Mouse (Mus musculus) embryonic facial prominence, embryonic 13.5 days (tissue): ENCODE data around the gene Gm49391. TPM values are rescaled to one million over a fixed set of nuclear protein-coding genes. Genes with fewer than 3 reads are reported as not detected.
"Not testable (repeated sequence)": the region's sequence is repeated elsewhere in the genome, so short reads cannot be mapped to it uniquely, and the experiment has no call there.

Experiments
- ATAC-seq: fragments of 200-750 bp; cut with Nextera tagmentation; 2 replicates; pipeline ENCODE4 v1.8.0; 2017; ENCODE audit warnings: low read depth; ENCODE audit not compliant: insufficient number of reproducible peaks, insufficient read depth, low FRiP score, low TSS enrichment
- H3K27ac ChIP-seq: fragments of 300-500 bp; sonication (generic); 2 replicates; pipeline ENCODE4 v1.5.1; 2015; ENCODE audit warnings: moderate library complexity, mild to moderate bottlenecking, inconsistent platforms
- H3K27me3 ChIP-seq: fragments of 300-500 bp; sonication (generic); 2 replicates; pipeline ENCODE4 v1.6.1; 2015; ENCODE audit warnings: mild to moderate bottlenecking, inconsistent platforms
- H3K36me3 ChIP-seq: fragments of 300-500 bp; sonication (generic); 2 replicates; pipeline ENCODE4 v1.6.1; 2015; ENCODE audit warnings: mild to moderate bottlenecking, inconsistent platforms
- H3K4me1 ChIP-seq: fragments of 300-500 bp; sonication (generic); 2 replicates; pipeline ENCODE4 v1.6.1; 2015; ENCODE audit warnings: inconsistent platforms
- H3K4me2 ChIP-seq: fragments of 300-500 bp; sonication (generic); 2 replicates; pipeline ENCODE4 v1.6.1; 2015; ENCODE audit warnings: moderate library complexity, mild to moderate bottlenecking, inconsistent platforms
- H3K4me3 ChIP-seq: fragments of 300-500 bp; sonication (generic); 2 replicates; pipeline ENCODE4 v1.5.1; 2015; ENCODE audit warnings: mild to moderate bottlenecking, inconsistent platforms
- H3K9ac ChIP-seq: fragments of 300-500 bp; sonication (generic); 2 replicates; pipeline ENCODE4 v1.6.1; 2015; ENCODE audit warnings: mild to moderate bottlenecking, inconsistent platforms
- H3K9me3 ChIP-seq: fragments of 300-500 bp; sonication (generic); 2 replicates; pipeline ENCODE4 v1.6.1; 2016; ENCODE audit warnings: inconsistent platforms
- WGBS: fragments of 180-500 bp; shearing (Covaris S2); methylation state at CpG from one replicate; pipeline ENCODE4 v1.1.7; 2015; ENCODE audit warnings: mixed read lengths; 5-methylcytosine and 5-hydroxymethylcytosine counted together
- polyA plus RNA-seq: library from polyadenylated mRNA; unstranded; fragments of >200 nt; fragmentation: Nextera tagmentation; extraction: Ambion mirVana; gene quantifications from 2 replicates; pipeline ENCODE4 v1.2.1, GENCODE M21; 2015

The Gm49391 gene
- polyA plus RNA-seq = 1.3 and 2.8 TPM in 2 replicates

- no peaks in the 10 kb centered on the region for H3K9me3 ChIP-seq
- H3K27ac ChIP-seq = no peak within 1 kb of the TSS
- H3K4me2 ChIP-seq = no peak within 1 kb of the TSS
- no peak for ATAC-seq
- 65% methylated on average over 5 of the region's 5 CpGs for WGBS
- H3K36me3 ChIP-seq = no peaks in the 10 kb centered on the region
- H3K4me3 ChIP-seq = no peak within 1 kb of the TSS
- no peaks in the 10 kb centered on the region for H3K4me1 ChIP-seq
- H3K9ac ChIP-seq = no peak within 1 kb of the TSS
- no peaks in the 10 kb centered on the region for H3K27me3 ChIP-seq
These were observed at the start of gene Gm49391, which contains the start of gene Ctla2a for GRCm38 (mm10) chr13:60936500-60936901. TSS of gene Gm49391 (minus strand) at chr13:60936571. TSS of gene Ctla2a (minus strand) at chr13:60936625.

GRCm38 (mm10) chr13:60972319-60972718 is 35.9 kb upstream of the Gm49391 start:
- not testable (repeated sequence) for H3K9me3 ChIP-seq, H3K27me3 ChIP-seq, ATAC-seq

GRCm38 (mm10) chr13:60963985-60964384 is 27.6 kb upstream of the Gm49391 start:
- not testable (repeated sequence) for H3K27me3 ChIP-seq, ATAC-seq, H3K9me3 ChIP-seq, H3K9ac ChIP-seq, H3K36me3 ChIP-seq, H3K27ac ChIP-seq, H3K4me2 ChIP-seq, H3K4me3 ChIP-seq, H3K4me1 ChIP-seq
- WGBS = 35% methylated on average over 5 of the region's 5 CpGs

More at GRCm38 (mm10) chr13:60972319-60972718, 35.9 kb upstream of the Gm49391 start:
- not testable (repeated sequence) for H3K4me1 ChIP-seq, H3K9ac ChIP-seq, H3K27ac ChIP-seq, H3K4me2 ChIP-seq, H3K36me3 ChIP-seq, H3K4me3 ChIP-seq
- 70% methylated on average over 4 of the region's 4 CpGs for WGBS

GRCm38 (mm10) chr13:60961706-60962105 is 25.3 kb upstream of the Gm49391 start:
- H3K36me3 ChIP-seq = no peaks in the 10 kb centered on the region
- 64% methylated on average over 5 of the region's 5 CpGs for WGBS
- H3K4me3 ChIP-seq = no peak overlapping the region
- H3K4me1 ChIP-seq = no peaks in the 10 kb centered on the region
- peaks cover 8% of the 10 kb centered on the region for H3K9me3 ChIP-seq
- no peak overlapping the region for H3K27ac ChIP-seq
- H3K4me2 ChIP-seq = no peak overlapping the region
- no peak for ATAC-seq
- no peak overlapping the region for H3K9ac ChIP-seq
- no peaks in the 10 kb centered on the region for H3K27me3 ChIP-seq

- ATAC-seq, H3K36me3 ChIP-seq, H3K9me3 ChIP-seq, H3K4me1 ChIP-seq, H3K9ac ChIP-seq, H3K27ac ChIP-seq, H3K4me2 ChIP-seq, H3K4me3 ChIP-seq, H3K27me3 ChIP-seq: not testable (repeated sequence)
- WGBS = 77% methylated on average over 3 of the region's 3 CpGs
These were observed 5.5 kb upstream of the Gm49391 start, which contains the start of gene Tpbpa for GRCm38 (mm10) chr13:60941884-60942283. TSS of gene Tpbpa (minus strand) at chr13:60941984.

- not testable (repeated sequence) for H3K27me3 ChIP-seq, H3K9me3 ChIP-seq, H3K4me1 ChIP-seq, H3K36me3 ChIP-seq, H3K4me2 ChIP-seq, H3K4me3 ChIP-seq, ATAC-seq, H3K9ac ChIP-seq, H3K27ac ChIP-seq
- WGBS = 65% methylated on average over 2 of the region's 2 CpGs
These were observed 881 bp downstream of the Gm49391 start, which contains the start of gene Gm49393 for GRCm38 (mm10) chr13:60935490-60935889. TSS of gene Gm49393 (minus strand) at chr13:60935590.

- H3K9ac ChIP-seq, H3K9me3 ChIP-seq, H3K4me1 ChIP-seq, ATAC-seq, H3K27me3 ChIP-seq, H3K4me2 ChIP-seq, H3K4me3 ChIP-seq, H3K36me3 ChIP-seq, H3K27ac ChIP-seq: not testable (repeated sequence)
- 78% methylated on average over 2 of the region's 2 CpGs for WGBS
These were observed 31.6 kb downstream of the Gm49391 start, which contains the start of gene Tpbpb for GRCm38 (mm10) chr13:60904780-60905179. TSS of gene Tpbpb (minus strand) at chr13:60904880.

GRCm38 (mm10) chr13:60897328-60897727 is 39.0 kb downstream of the Gm49391 start, which contains the start of gene Ctla2b:
TSS of gene Ctla2b (minus strand) at chr13:60897447.
- no peaks in the 10 kb centered on the region for H3K36me3 ChIP-seq
- H3K4me2 ChIP-seq = no peak within 1 kb of the TSS
- 69% methylated on average over 3 of the region's 3 CpGs for WGBS
- H3K9ac ChIP-seq = no peak within 1 kb of the TSS
- H3K4me1 ChIP-seq = no peaks in the 10 kb centered on the region
- no peak within 1 kb of the TSS for H3K27ac ChIP-seq
- H3K9me3 ChIP-seq = no peaks in the 10 kb centered on the region
- H3K4me3 ChIP-seq = no peak within 1 kb of the TSS
- ATAC-seq = no peak
- H3K27me3 ChIP-seq = no peaks in the 10 kb centered on the region

GRCm38 (mm10) chr13:60896794-60897193 is 39.6 kb downstream of the Gm49391 start, which contains the start of gene Gm49392:
TSS of gene Gm49392 (minus strand) at chr13:60896894.
- H3K4me1 ChIP-seq, H3K36me3 ChIP-seq, H3K9me3 ChIP-seq, H3K9ac ChIP-seq, ATAC-seq, H3K4me3 ChIP-seq, H3K27me3 ChIP-seq, H3K27ac ChIP-seq, H3K4me2 ChIP-seq: not testable (repeated sequence)
- 84% methylated on average over 8 of the region's 8 CpGs for WGBS

GRCm38 (mm10) chr13:60895406-60896160 is 40.8 kb downstream of the Gm49391 start:
- Histone ChIP-seq H3K27me3 (no peaks in the 10 kb centered on the region), H3K9me3 (no peaks in the 10 kb centered on the region), H3K9ac (no peak overlapping the region), H3K4me3 (no peak overlapping the region), H3K4me1 (no peaks in the 10 kb centered on the region), H3K4me2 (no peak overlapping the region), H3K36me3 (no peaks in the 10 kb centered on the region), H3K27ac (no peak overlapping the region)
- ATAC-seq = no peak

GRCm38 (mm10) chr13:60892301-60892700 is 44.1 kb downstream of the Gm49391 start:
- Histone ChIP-seq H3K4me3 (no peak overlapping the region), H3K27me3 (no peaks in the 10 kb centered on the region), H3K27ac (no peak overlapping the region), H3K9ac (no peak overlapping the region), H3K36me3 (no peaks in the 10 kb centered on the region), H3K9me3 (no peaks in the 10 kb centered on the region), H3K4me1 (no peaks in the 10 kb centered on the region), H3K4me2 (no peak overlapping the region)
- ATAC-seq = no peak
- WGBS = 86% methylated on average over 1 of the region's 1 CpGs

- Histone ChIP-seq H3K4me2 (no peak within 1 kb of the TSS), H3K9ac (no peak within 1 kb of the TSS), H3K27me3 (no peaks in the 10 kb centered on the region), H3K27ac (no peak within 1 kb of the TSS), H3K36me3 (no peaks in the 10 kb centered on the region), H3K4me1 (no peaks in the 10 kb centered on the region), H3K4me3 (no peak within 1 kb of the TSS), H3K9me3 (no peaks in the 10 kb centered on the region)
- no peak for ATAC-seq
- 61% methylated on average over 1 of the region's 1 CpGs for WGBS
These were observed 72.1 kb downstream of the Gm49391 start, which contains the start of gene 4930486L24Rik for GRCm38 (mm10) chr13:60864281-60864680. TSS of gene 4930486L24Rik (minus strand) at chr13:60864475.
